Mouse (Mus musculus) ES-E14 (cell line): Measurements from ENCODE around the gene Aldh16a1.

Experiments
- CHD2 ChIP-seq: IDR thresholded peaks from 2 replicates; pipeline ENCODE4 v1.6.1; 2014; ENCODE audit warnings: mild to moderate bottlenecking, low read depth, low read length, inconsistent platforms
- HCFC1 ChIP-seq: IDR thresholded peaks from 2 replicates; pipeline ENCODE4 v1.6.1; 2012; ENCODE audit warnings: low read length, inconsistent platforms, borderline replicate concordance; ENCODE audit not compliant: insufficient read depth
- MAFK ChIP-seq: IDR thresholded peaks from 2 replicates; pipeline ENCODE4 v1.6.1; 2014; ENCODE audit warnings: mild to moderate bottlenecking, low read depth, low read length, inconsistent platforms; ENCODE audit not compliant: insufficient read depth
- ZC3H11A ChIP-seq: IDR thresholded peaks from 2 replicates; pipeline ENCODE4 v1.6.1; 2012; ENCODE audit warnings: low read depth, mild to moderate bottlenecking, inconsistent platforms, low read length, borderline replicate concordance
- ZNF384 ChIP-seq: IDR thresholded peaks from 2 replicates; pipeline ENCODE4 v1.6.1; 2012; ENCODE audit warnings: low read depth, low read length, inconsistent platforms

DNA sequence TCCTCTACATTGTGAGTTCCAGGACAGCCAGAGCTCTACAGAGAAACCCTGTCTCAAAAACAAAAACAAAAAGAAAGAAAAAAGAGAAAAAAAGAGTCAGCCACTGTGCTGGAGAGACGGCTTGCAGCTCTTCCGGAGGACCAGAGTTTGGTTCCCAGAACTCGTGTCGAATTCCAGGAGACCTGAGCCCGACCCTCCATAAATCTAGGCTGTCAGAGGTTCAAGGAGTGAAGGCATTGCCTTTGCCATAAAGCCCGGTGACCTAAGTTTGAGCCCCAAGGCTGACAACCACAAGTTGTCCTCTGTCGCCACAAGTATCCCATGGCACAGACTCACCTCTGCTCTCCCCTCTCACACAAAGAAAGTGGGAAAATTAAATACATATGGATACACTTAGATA, 60.3 kb downstream of the Aldh16a1 start:
- TF ChIP-seq ZNF384 (no peak), ZC3H11A (no peak), MAFK (no peak), CHD2 (no peak), HCFC1 (no peak)
